Mouse (Mus musculus): ENCODE data around the gene Cx3cr1. TPM values are rescaled to one million over a fixed set of nuclear protein-coding genes. Genes with fewer than 3 reads are reported as not detected.
"Not testable (repeated sequence)": the region's sequence is repeated elsewhere in the genome, so short reads cannot be mapped to it uniquely, and the experiment has no call there.

Gene Cx3cr1
- total and polyA plus RNA-seq, 2 experiments from 2014 or later: 10.6 to 14.7 TPM

DNA sequence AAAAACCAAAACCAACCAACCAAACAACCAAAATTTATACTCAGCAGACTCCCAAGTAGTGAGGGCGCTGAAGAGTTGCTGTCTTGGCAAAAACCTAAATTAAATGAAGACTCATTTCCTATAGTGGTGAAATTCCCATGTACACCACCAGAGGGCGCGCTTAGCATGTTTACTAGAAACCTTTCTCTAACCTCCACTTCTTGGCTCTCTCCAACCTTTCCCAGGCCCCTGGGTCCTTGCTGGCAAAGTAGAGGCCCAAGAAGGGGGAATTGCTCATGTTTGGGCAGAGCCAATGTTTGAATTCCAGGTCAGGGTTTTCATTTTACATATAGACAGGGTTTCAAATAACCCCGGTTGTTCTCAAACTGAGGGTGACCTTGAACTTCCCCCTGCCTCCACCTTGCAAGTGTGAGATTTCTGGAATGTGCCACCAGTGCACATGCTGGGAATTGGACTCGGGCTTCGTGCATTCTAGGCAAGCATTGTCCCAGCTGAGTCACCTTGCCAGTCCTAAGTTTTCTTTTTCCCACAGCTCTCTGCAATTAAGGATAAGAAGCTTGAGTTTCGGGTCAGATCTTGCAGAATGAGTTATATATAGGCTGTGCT lies 49.3 kb downstream of the Cx3cr1 start:
- DNase-seq: peak; percentile 80
- Histone ChIP-seq H3K9ac (no peak overlapping the region), H3K27ac (ENCODE audit: low read depth, low read length) (no peak overlapping the region), H3K9me3 (ENCODE audit: low read length) (no peaks in the 10 kb centered on the region), H3K4me3 (ENCODE audit: low read depth, low read length) (no peak overlapping the region), H3K27me3 (ENCODE audit: insufficient read depth, low read length) (no peaks in the 10 kb centered on the region), H3K4me2 (ENCODE audit: low read depth) (no peak overlapping the region), H3K36me3 (ENCODE audit: insufficient read depth) (no peaks in the 10 kb centered on the region), H3K4me1 (ENCODE audit: insufficient read depth) (no peaks in the 10 kb centered on the region)
- peak; percentile 87 for TF ChIP-seq CTCF (IDR thresholded peaks at IDR 0.05; ENCODE audit: low read depth)
- ATAC-seq: peak; percentile 38
- WGBS: 40% methylated on average over 7 of the region's 7 CpGs

DNA sequence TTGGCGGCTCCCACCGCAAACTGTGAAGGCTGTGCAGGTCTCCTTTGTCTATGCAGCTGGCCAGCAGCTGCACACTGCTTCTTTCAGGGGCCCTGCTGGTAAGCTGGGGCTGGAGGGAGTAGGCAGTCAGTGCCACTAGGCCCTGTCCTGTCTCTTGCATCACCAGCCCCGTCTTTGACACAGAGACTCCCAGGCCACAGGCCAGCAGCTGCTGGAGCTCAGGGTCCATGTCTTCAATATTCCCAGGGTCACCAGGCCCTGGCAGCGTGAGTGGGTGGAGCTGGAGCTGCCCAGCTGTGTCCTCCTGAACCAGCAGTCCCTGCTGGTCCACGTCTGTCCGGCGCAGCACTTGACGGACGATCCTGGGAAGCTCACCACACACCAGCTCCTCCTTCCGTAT lies 52.7 kb downstream of the Cx3cr1 start:
- no peak for TF ChIP-seq CTCF (IDR thresholded peaks at IDR 0.05; ENCODE audit: low read depth)
- H3K9ac ChIP-seq: no peak overlapping the region
- no peaks in the 10 kb centered on the region for H3K9me3 ChIP-seq (ENCODE audit: low read length)
- DNase-seq (no peak), ATAC-seq (no peak)
- H3K36me3 ChIP-seq (ENCODE audit: insufficient read depth): no peaks in the 10 kb centered on the region
- 71% methylated on average over 10 of the region's 10 CpGs for WGBS
- H3K4me1 ChIP-seq (ENCODE audit: insufficient read depth): no peaks in the 10 kb centered on the region
- no peak overlapping the region for H3K4me3 ChIP-seq (ENCODE audit: low read depth, low read length)
- no peak overlapping the region for H3K27ac ChIP-seq (ENCODE audit: low read depth, low read length)
- H3K4me2 ChIP-seq (ENCODE audit: low read depth): no peak overlapping the region
- no peaks in the 10 kb centered on the region for H3K27me3 ChIP-seq (ENCODE audit: insufficient read depth, low read length)

DNA sequence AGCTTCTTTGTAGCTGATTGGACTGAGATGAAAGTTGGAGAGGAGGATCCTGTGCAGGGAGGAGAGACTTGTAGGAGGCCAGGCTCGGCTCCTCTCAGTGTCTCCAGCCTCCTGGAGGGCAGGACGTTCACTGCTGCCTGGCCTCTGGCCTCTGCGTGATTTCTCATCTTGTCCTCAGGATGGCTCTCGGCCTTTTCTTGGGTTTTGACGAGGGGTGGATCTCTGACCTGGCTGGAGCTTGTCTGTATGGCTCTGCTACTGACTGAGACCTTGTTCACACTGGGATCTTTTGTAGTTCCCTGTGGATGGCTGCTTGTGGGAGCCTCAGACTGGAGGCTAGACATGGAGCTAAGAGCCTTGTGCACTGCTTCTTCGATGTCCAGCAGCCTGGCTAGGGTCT lies 54.9 kb downstream of the Cx3cr1 start:
- Histone ChIP-seq H3K4me1 (ENCODE audit: insufficient read depth) (0 out of 2 replicates have a peak, but pooled peaks cover 4% of the 10 kb centered on the region), H3K27me3 (ENCODE audit: insufficient read depth, low read length) (no peaks in the 10 kb centered on the region), H3K36me3 (ENCODE audit: insufficient read depth) (no peaks in the 10 kb centered on the region), H3K9me3 (ENCODE audit: low read length) (no peaks in the 10 kb centered on the region), H3K4me3 (ENCODE audit: low read depth, low read length) (no peak overlapping the region), H3K9ac (no peak overlapping the region), H3K4me2 (ENCODE audit: low read depth) (no peak overlapping the region), H3K27ac (ENCODE audit: low read depth, low read length) (no peak overlapping the region)
- TF ChIP-seq CTCF (IDR thresholded peaks at IDR 0.05; ENCODE audit: low read depth): no peak
- 69% methylated on average over 6 of the region's 6 CpGs for WGBS
- ATAC-seq (no peak), DNase-seq (no peak)

DNA sequence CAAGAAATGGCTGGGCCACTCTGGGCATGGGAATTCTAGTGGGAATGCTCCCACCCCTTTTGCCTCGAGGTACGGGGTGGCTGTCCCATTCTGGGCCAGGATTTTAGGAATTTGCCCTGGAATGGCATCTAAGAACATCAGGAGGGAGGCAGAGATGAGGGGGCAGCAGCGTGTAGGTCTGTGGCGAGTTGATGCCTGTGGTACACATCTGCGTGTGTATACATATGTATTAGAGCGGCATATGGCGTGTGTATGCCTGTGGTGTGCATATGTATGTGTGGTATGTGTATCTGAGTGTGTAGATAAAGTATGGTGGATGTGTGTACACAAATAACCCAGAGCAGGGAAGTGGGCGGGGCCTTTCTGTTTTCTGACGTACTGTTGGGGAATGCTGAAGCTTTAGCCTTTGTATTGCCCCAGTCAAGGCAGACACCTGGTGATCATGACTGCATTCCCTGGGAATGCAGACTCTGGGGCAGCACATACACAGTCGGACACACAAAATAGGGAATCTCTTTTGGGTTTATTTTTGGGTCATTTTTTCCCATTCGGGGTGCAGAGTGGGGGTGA lies 56.3 kb downstream of the Cx3cr1 start:
- no peak overlapping the region for H3K9ac ChIP-seq
- H3K4me2 ChIP-seq (ENCODE audit: low read depth): no peak overlapping the region
- no peak for TF ChIP-seq CTCF (IDR thresholded peaks at IDR 0.05; ENCODE audit: low read depth)
- ATAC-seq (no peak), DNase-seq (no peak)
- 0 out of 2 replicates have a peak, but pooled peaks cover 4% of the 10 kb centered on the region for H3K4me1 ChIP-seq (ENCODE audit: insufficient read depth)
- no peaks in the 10 kb centered on the region for H3K9me3 ChIP-seq (ENCODE audit: low read length)
- no peak overlapping the region for H3K4me3 ChIP-seq (ENCODE audit: low read depth, low read length)
- H3K27ac ChIP-seq (ENCODE audit: low read depth, low read length): no peak overlapping the region
- 72% methylated on average over 11 of the region's 11 CpGs for WGBS
- H3K27me3 ChIP-seq (ENCODE audit: insufficient read depth, low read length): no peaks in the 10 kb centered on the region
- no peaks in the 10 kb centered on the region for H3K36me3 ChIP-seq (ENCODE audit: insufficient read depth)

DNA sequence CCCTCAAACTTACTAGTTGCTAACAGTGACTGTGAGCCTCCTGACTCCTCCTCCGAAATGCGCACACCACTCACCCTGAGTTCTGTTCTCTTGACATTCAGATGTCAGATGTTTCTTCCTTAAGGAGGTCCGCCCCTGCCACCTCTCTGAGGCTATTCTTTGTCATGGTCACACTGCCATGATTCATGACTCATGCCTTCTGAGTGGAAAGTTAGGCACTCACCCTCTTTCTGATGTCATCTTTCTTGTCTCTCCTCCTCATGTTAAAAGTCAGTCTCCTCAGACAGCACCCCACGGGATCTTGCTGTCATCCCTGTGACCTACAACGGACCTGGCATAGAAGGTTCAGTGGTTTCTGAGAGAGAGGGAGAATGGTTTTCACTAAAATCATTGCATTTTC lies 56.9 kb downstream of the Cx3cr1 start:
- Histone ChIP-seq H3K9me3 (ENCODE audit: low read length) (no peaks in the 10 kb centered on the region), H3K36me3 (ENCODE audit: insufficient read depth) (no peaks in the 10 kb centered on the region), H3K27ac (ENCODE audit: low read depth, low read length) (no peak overlapping the region), H3K27me3 (ENCODE audit: insufficient read depth, low read length) (no peaks in the 10 kb centered on the region), H3K4me1 (ENCODE audit: insufficient read depth) (0 out of 2 replicates have a peak, but pooled peaks cover 4% of the 10 kb centered on the region), H3K9ac (no peak overlapping the region), H3K4me2 (ENCODE audit: low read depth) (no peak overlapping the region), H3K4me3 (ENCODE audit: low read depth, low read length) (no peak overlapping the region)
- no peak for TF ChIP-seq CTCF (IDR thresholded peaks at IDR 0.05; ENCODE audit: low read depth)
- WGBS: 92% methylated on average over 5 of the region's 5 CpGs
- ATAC-seq (no peak), DNase-seq (no peak)

DNA sequence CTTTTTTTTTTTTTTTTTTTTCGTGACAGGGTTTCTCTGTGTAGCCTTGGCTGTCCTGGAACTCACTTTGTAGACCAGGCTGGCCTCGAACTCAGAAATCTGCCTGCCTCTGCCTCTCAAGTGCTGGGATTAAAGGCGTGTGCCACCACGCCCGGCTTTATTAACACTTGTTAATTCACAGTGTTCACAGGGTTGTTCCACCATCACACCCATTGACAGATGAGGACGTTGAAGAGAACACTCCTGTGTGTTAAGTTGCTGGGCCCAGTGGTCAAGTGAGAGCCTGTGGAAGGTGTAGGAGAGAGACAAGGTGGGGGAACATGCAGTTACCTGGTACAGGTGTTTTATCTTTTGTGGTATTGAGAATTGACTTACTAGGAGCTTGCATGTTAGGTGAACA lies 57.5 kb downstream of the Cx3cr1 start:
- not testable (repeated sequence) for H3K4me1 ChIP-seq (ENCODE audit: insufficient read depth); H3K27me3 ChIP-seq (ENCODE audit: insufficient read depth, low read length); H3K4me3 ChIP-seq (ENCODE audit: low read depth, low read length); DNase-seq; H3K9ac ChIP-seq; H3K9me3 ChIP-seq (ENCODE audit: low read length); H3K27ac ChIP-seq (ENCODE audit: low read depth, low read length); ATAC-seq; H3K36me3 ChIP-seq (ENCODE audit: insufficient read depth)
- H3K4me2 ChIP-seq (ENCODE audit: low read depth): peak overlapping the region; percentile 75; the same call in 1 of the 2 replicates
- 83% methylated on average over 6 of the region's 6 CpGs for WGBS

DNA sequence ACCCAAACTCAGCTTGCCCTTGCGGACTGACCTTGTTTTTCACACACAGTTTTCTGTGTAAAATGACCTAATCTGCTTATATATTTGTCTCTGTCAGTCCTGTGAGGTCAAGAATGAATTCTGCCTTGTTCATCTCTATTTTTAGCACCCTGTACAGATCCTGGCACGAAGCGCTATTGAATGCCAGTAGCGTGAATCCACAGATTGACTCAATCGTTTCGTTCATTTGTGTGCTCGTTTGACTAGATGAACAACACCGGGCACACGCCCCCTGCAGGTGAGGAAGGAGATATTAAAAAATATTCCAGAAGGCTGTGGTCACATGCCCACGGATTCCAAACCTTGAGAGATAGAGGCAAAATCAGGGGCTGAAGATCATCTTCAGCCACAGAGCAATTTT lies 58.1 kb downstream of the Cx3cr1 start:
- peak overlapping the region; percentile 75 for H3K4me2 ChIP-seq (ENCODE audit: low read depth)
- peak; percentile 87 for TF ChIP-seq CTCF (IDR thresholded peaks at IDR 0.05; ENCODE audit: low read depth)
- under 1% methylated on average over 10 of the region's 10 CpGs for WGBS
- no peaks in the 10 kb centered on the region for H3K9me3 ChIP-seq (ENCODE audit: low read length)
- H3K27me3 ChIP-seq (ENCODE audit: insufficient read depth, low read length): no peaks in the 10 kb centered on the region
- 0 out of 2 replicates have a peak, but pooled peaks cover 4% of the 10 kb centered on the region for H3K4me1 ChIP-seq (ENCODE audit: insufficient read depth)
- ATAC-seq (peak; percentile 83), DNase-seq (peak; percentile 92)
- peak overlapping the region; percentile 45 for H3K4me3 ChIP-seq (ENCODE audit: low read depth, low read length)
- H3K27ac ChIP-seq (ENCODE audit: low read depth, low read length): peak overlapping the region; percentile 92
- H3K36me3 ChIP-seq (ENCODE audit: insufficient read depth): no peaks in the 10 kb centered on the region
- H3K9ac ChIP-seq: peak overlapping the region; percentile 58

Measured in forebrain, postnatal 0 days (tissue).